Mouse (Mus musculus): ENCODE results near the gene Ap1ar. TPM values are rescaled to one million over a fixed set of nuclear protein-coding genes. Genes with fewer than 3 reads are reported as not detected.

Ap1ar gene
- 10 to 100 TPM; 22.2 to 25.1 TPM for total RNA-seq (2021)
- long read RNA-seq, experiment 1, transcript Ap1ar-201 (10 exons, 2,662 nt): minor isoform, 5 of 16 reads
- long read RNA-seq, experiment 1, transcript Ap1ar-210 (9 exons, 2,580 nt): major isoform, 7 of 16 reads
- long read RNA-seq, experiment 1, partial matches to known transcripts: 0 of 16 reads
- long read RNA-seq, experiment 1, other reads (novel, unspliced or antisense): 2 of 16 reads
- long read RNA-seq, experiment 2, transcript Ap1ar-201 (10 exons, 2,662 nt): major isoform, 8 of 14 reads
- long read RNA-seq, experiment 2, partial matches to known transcripts: 1 of 14 reads
- long read RNA-seq, experiment 2, other reads (novel, unspliced or antisense): 2 of 14 reads

- peak; percentile 72 for TF ChIP-seq CTCF (IDR thresholded peaks at IDR 0.05)
- peak within 1 kb of the TSS; percentile 93 for H3K4me3 ChIP-seq
- H3K27ac ChIP-seq: peak within 1 kb of the TSS; percentile 90
- intact Hi-C loops (cut with DNase I): loop anchor here (5.0 to 10.0 kb wide), 3 partner anchors 45 to 283 kb away; partner anchors contain the start of genes Fam241a, Larp7 and Zgrf1
- peak; percentile 98 for DNase-seq
Measured at GRCm38 (mm10) chr3:127837154-127837865, at the start of gene Ap1ar. Gene Ap1ar (minus strand): TSS chr3:127837523.

GRCm38 (mm10) chr3:127881684-127882083 lies 44.4 kb upstream of the Ap1ar start:
- intact Hi-C loops (cut with DNase I): no loop called here
- no peak for TF ChIP-seq CTCF (IDR thresholded peaks at IDR 0.05)
- Histone ChIP-seq H3K4me3 (no peak overlapping the region), H3K27ac (no peak overlapping the region)
- DNase-seq: no peak

GRCm38 (mm10) chr3:127879968-127880367 lies 42.6 kb upstream of the Ap1ar start:
- Histone ChIP-seq H3K4me3 (no peak overlapping the region), H3K27ac (no peak overlapping the region)
- TF ChIP-seq CTCF (IDR thresholded peaks at IDR 0.05): no peak
- no peak for DNase-seq
- intact Hi-C loops (cut with DNase I): no loop called here

- DNase-seq: no peak
- no peak overlapping the region for H3K27ac ChIP-seq
- no peak overlapping the region for H3K4me3 ChIP-seq
- intact Hi-C loops (cut with DNase I): no loop called here
- TF ChIP-seq CTCF (IDR thresholded peaks at IDR 0.05): no peak
Measured at GRCm38 (mm10) chr3:127875509-127875908, 38.2 kb upstream of the Ap1ar start.

- no peak overlapping the region for H3K27ac ChIP-seq
- no peak overlapping the region for H3K4me3 ChIP-seq
- intact Hi-C loops (cut with DNase I): no loop called here
- TF ChIP-seq CTCF (IDR thresholded peaks at IDR 0.05): no peak
- DNase-seq: no peak
Measured at GRCm38 (mm10) chr3:127875059-127875458, 37.7 kb upstream of the Ap1ar start.

- H3K27ac ChIP-seq: no peak overlapping the region
- TF ChIP-seq CTCF (IDR thresholded peaks at IDR 0.05): no peak
- H3K4me3 ChIP-seq: no peak overlapping the region
- intact Hi-C loops (cut with DNase I): no loop called here
- no peak for DNase-seq
Measured at GRCm38 (mm10) chr3:127874254-127874883, 37.0 kb upstream of the Ap1ar start.

- no peak for DNase-seq
- intact Hi-C loops (cut with DNase I): no loop called here
- H3K4me3 ChIP-seq: no peak overlapping the region
- no peak for TF ChIP-seq CTCF (IDR thresholded peaks at IDR 0.05)
- no peak overlapping the region for H3K27ac ChIP-seq
Measured at GRCm38 (mm10) chr3:127871575-127871974, 34.3 kb upstream of the Ap1ar start.

- H3K4me3 ChIP-seq: no peak overlapping the region
- DNase-seq: no peak
- no peak overlapping the region for H3K27ac ChIP-seq
- TF ChIP-seq CTCF (IDR thresholded peaks at IDR 0.05): no peak
- intact Hi-C loops (cut with DNase I): no loop called here
Measured at GRCm38 (mm10) chr3:127868880-127869279, 31.6 kb upstream of the Ap1ar start.

- no peak overlapping the region for H3K4me3 ChIP-seq
- H3K27ac ChIP-seq: no peak overlapping the region
- intact Hi-C loops (cut with DNase I): no loop called here
- no peak for TF ChIP-seq CTCF (IDR thresholded peaks at IDR 0.05)
- DNase-seq: no peak
Measured at GRCm38 (mm10) chr3:127868046-127868758, 30.9 kb upstream of the Ap1ar start.

- peak; percentile 5; the same call in 1 of the 2 replicates for TF ChIP-seq CTCF (IDR thresholded peaks at IDR 0.05)
- intact Hi-C loops (cut with DNase I): loop anchor here (5.0 kb wide), 1 partner anchor 33 kb away; the partner anchor contains the start of gene Fam241a
Measured at GRCm38 (mm10) chr3:127864242-127864641, 26.9 kb upstream of the Ap1ar start.

GRCm38 (mm10) chr3:127863571-127863970 lies 26.2 kb upstream of the Ap1ar start:
- DNase-seq: no peak
- Histone ChIP-seq H3K4me3 (no peak overlapping the region), H3K27ac (peak overlapping the region; percentile 49; the same call in 1 of the 2 replicates)
- intact Hi-C loops (cut with DNase I): loop anchor here (5.0 kb wide), 1 partner anchor 34 kb away; the partner anchor contains the start of gene Fam241a
- TF ChIP-seq CTCF (IDR thresholded peaks at IDR 0.05): no peak

More at GRCm38 (mm10) chr3:127864242-127864641, 26.9 kb upstream of the Ap1ar start:
- Histone ChIP-seq H3K27ac (peak overlapping the region; percentile 49; the same call in 1 of the 2 replicates), H3K4me3 (no peak overlapping the region)
- DNase-seq: no peak

GRCm38 (mm10) chr3:127862479-127862878 lies 25.2 kb upstream of the Ap1ar start:
- no peak overlapping the region for H3K4me3 ChIP-seq
- H3K27ac ChIP-seq: no peak overlapping the region
- no peak for DNase-seq
- intact Hi-C loops (cut with DNase I): loop anchor here (5.0 kb wide), 1 partner anchor 35 kb away; the partner anchor contains the start of gene Fam241a
- no peak for TF ChIP-seq CTCF (IDR thresholded peaks at IDR 0.05)
